ENCODE assay signal across 15 mouse cellular contexts in the genomic region with DNA sequence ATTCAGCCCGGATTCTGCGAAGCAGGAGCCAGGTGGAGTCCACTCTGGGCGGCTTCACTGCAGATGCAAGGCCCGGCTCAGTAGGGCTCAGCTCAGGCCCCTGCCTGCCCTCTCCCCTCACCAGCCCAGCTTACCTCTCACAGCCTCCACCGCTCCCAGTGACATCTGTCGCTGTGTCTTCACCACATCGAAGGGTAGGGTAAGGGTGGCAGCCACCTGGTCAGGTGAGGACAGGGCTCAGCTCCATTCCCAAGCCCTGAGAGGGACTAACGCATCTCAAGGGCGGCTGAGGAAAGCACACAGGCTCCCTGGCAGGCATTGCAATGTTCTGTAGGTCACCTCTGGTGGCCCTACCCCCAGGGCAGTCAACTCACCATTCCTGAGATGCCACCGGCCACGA. TPM values are rescaled to one million over a fixed set of nuclear protein-coding genes. Genes with fewer than 3 reads are reported as not detected.
"Had no signal": no experiment of that assay in that cellular context is flagged by ENCODE, and none has a peak within 500 bp of the region (broad histone marks: within the 10 kb centered on the region; RNA-seq: fewer than 3 reads in every experiment).

No protein-coding gene starts in this region.

- H3K27ac ChIP-seq: liver, embryonic 14.5 days; midbrain, embryonic 10.5 days; neural tube, embryonic 15.5 days had no signal

- H3K4me2 ChIP-seq: lung, embryonic 14.5 days; neural tube, embryonic 15.5 days had no signal

- H3K9ac ChIP-seq: liver, embryonic 14.5 days; lung, embryonic 14.5 days; neural tube, embryonic 15.5 days had no signal

- H3K4me3 ChIP-seq: left cerebral cortex, adult 2 months; myocyte; neural tube, embryonic 15.5 days had no signal

- H3K9me3 ChIP-seq: midbrain, embryonic 10.5 days; neural tube, embryonic 15.5 days had no signal

- DNase-seq: lung, embryonic 14.5 days; lung, postnatal 10 days; lung, postnatal 4 days; midbrain, embryonic 14.5 days; right cerebral cortex, adult 18-20 months; right cerebral cortex, postnatal 4 days; spleen, adult 18-20 months; thymus, adult 18-20 months; thymus, postnatal 14 days had no signal

RNA-seq across cellular contexts. Expression of a gene that starts 10.5 kb away (rescaled TPM):
- total RNA-seq: megakaryocyte, adult 5-6 weeks had no signal

RNA-seq across cellular contexts. Expression of a gene that starts 37.7 kb away (rescaled TPM):
- polyA plus RNA-seq: myocyte had no signal
